Comparison of ENCODE assay signal across 19 mouse cellular contexts in genomic region chr6:100222927-100223326, GRCm38 (mm10).
DNase-seq lines count a peak whose midpoint lies in the region; TF ChIP-seq lines count a peak whose summit lies in the region.
"Had no signal": no experiment of that assay in that cellular context is flagged by ENCODE, and none has a peak within 500 bp of the region (broad histone marks: within the 10 kb centered on the region; RNA-seq: fewer than 3 reads in every experiment).

No protein-coding gene starts in this region.

- TF ChIP-seq POLR2A in testis, adult 2 months (IDR thresholded peaks at IDR 0.05; ENCODE audit: control insufficient read depth, low read depth, low read length) = no peak
- TF ChIP-seq POLR2A in cerebellum, adult 2 months (IDR thresholded peaks at IDR 0.05; ENCODE audit: borderline replicate concordance, insufficient read depth, low read length) = no peak
- no peak for TF ChIP-seq POLR2A in kidney, adult 2 months (IDR thresholded peaks at IDR 0.05; ENCODE audit: low read depth, low read length)

- no peak overlapping the region for H3K9ac ChIP-seq in ES-E14 (ENCODE audit: insufficient read depth, low read depth, low read length, poor library complexity, severe bottlenecking)
- H3K9ac ChIP-seq: embryonic facial prominence, embryonic 12.5 days; forebrain, embryonic 13.5 days; forebrain, embryonic 15.5 days; forebrain, postnatal 0 days had no signal

- no peaks in the 10 kb centered on the region for H3K4me1 ChIP-seq in testis, adult 2 months (ENCODE audit: control insufficient read depth, insufficient read depth, low read length)
- peaks cover 2 to 15% of the 10 kb centered on the region in 2 experiments; a peak in 3 of 4 replicates for H3K4me1 ChIP-seq in ES-E14 (ENCODE audit: control insufficient read depth in 2 of 2, insufficient read depth in 2 of 2, low read length in 2 of 2, poor library complexity in 1 of 2)
- no peaks in the 10 kb centered on the region; the same call in none of the 2 replicates for H3K4me1 ChIP-seq in cerebellum, adult 2 months (ENCODE audit: control insufficient read depth, insufficient read depth, low read length)
- no peaks in the 10 kb centered on the region for H3K4me1 ChIP-seq in kidney, adult 2 months (ENCODE audit: control insufficient read depth, insufficient read depth, low read length)

- no peak for TF ChIP-seq CTCF in testis, adult 2 months (IDR thresholded peaks at IDR 0.05; ENCODE audit: control insufficient read depth, insufficient read depth, insufficient replicate concordance, low read depth, low read length)
- TF ChIP-seq CTCF in cerebellum, adult 2 months (IDR thresholded peaks at IDR 0.05; ENCODE audit: borderline replicate concordance, insufficient read depth, low read depth, low read length) = no peak
- no peak for TF ChIP-seq CTCF in kidney, adult 2 months (conservative IDR thresholded peaks at IDR 0.05; ENCODE audit: insufficient read depth, insufficient read length, low read depth, low read length)

- 97% methylated on average over 5 of the region's 5 CpGs for WGBS in cerebellum, adult 2 months
- 92% methylated on average over 5 of the region's 5 CpGs for WGBS in kidney, adult 2 months

- H3K9me3 ChIP-seq in ES-E14 (ENCODE audit: control insufficient read depth, insufficient read depth, low read depth, low read length) = no peaks in the 10 kb centered on the region
- H3K9me3 ChIP-seq: embryonic facial prominence, embryonic 10.5 days; embryonic facial prominence, embryonic 12.5 days; forebrain, embryonic 13.5 days; forebrain, embryonic 15.5 days had no signal

- DNase-seq in testis, postnatal 14 days (ENCODE audit: low spot score) = no peak
- DNase-seq in ES-E14 (ENCODE audit: low read depth, low spot score) = no peak
- DNase-seq in ZHBTc4 (ENCODE audit: low read depth, low spot score) = peak; percentile 52
- DNase-seq in cerebellum, adult 2 months = no peak
- no peak for DNase-seq in kidney, adult 2 months
- DNase-seq: adrenal gland, adult 2 months; adrenal gland, postnatal 10 days; adrenal gland, postnatal 25 days; cerebellum, adult 11 months; cerebellum, adult 18-20 months; cerebellum, adult 9-10 months; cerebellum, postnatal 10 days; cerebellum, postnatal 25 days; forebrain, postnatal 0 days had no signal

- no peaks in the 10 kb centered on the region for H3K27me3 ChIP-seq in testis, adult 2 months (ENCODE audit: control insufficient read depth, insufficient read depth, low read length)
- H3K27me3 ChIP-seq in cerebellum, adult 2 months (ENCODE audit: control insufficient read depth, insufficient read depth, low read length) = no peaks in the 10 kb centered on the region
- no peaks in the 10 kb centered on the region for H3K27me3 ChIP-seq in kidney, adult 2 months (replicated peaks; ENCODE audit: control insufficient read depth, insufficient read depth, low read length)
- H3K27me3 ChIP-seq: embryonic facial prominence, embryonic 12.5 days; forebrain, embryonic 13.5 days; forebrain, embryonic 15.5 days had no signal

- no peaks in the 10 kb centered on the region for H3K36me3 ChIP-seq in testis, adult 2 months (ENCODE audit: control insufficient read depth, insufficient read depth, low read length)
- peaks cover 7% of the 10 kb centered on the region for H3K36me3 ChIP-seq in ES-E14 (ENCODE audit: control insufficient read depth, insufficient read depth, low read length, poor library complexity, severe bottlenecking)
- no peaks in the 10 kb centered on the region for H3K36me3 ChIP-seq in kidney, adult 2 months (ENCODE audit: control insufficient read depth, insufficient read depth, low read length)
- H3K36me3 ChIP-seq: embryonic facial prominence, embryonic 12.5 days; forebrain, embryonic 15.5 days had no signal

- peak overlapping the region; percentile 48 for H3K4me3 ChIP-seq in testis, adult 2 months (ENCODE audit: control insufficient read depth, low read depth, low read length)
- no peak overlapping the region for H3K4me3 ChIP-seq in ES-E14 (ENCODE audit: insufficient read depth in 1 of 2, low read depth in 1 of 2, low read length in 2 of 2, poor library complexity in 1 of 2, severe bottlenecking in 1 of 2)
- no peak overlapping the region for H3K4me3 ChIP-seq in cerebellum, adult 2 months (replicated peaks; ENCODE audit: insufficient read depth, low read depth, low read length)
- H3K4me3 ChIP-seq in kidney, adult 2 months (ENCODE audit: insufficient read depth, low read depth, low read length) = no peak overlapping the region
- H3K4me3 ChIP-seq: embryonic facial prominence, embryonic 10.5 days; embryonic facial prominence, embryonic 12.5 days; forebrain, embryonic 13.5 days; forebrain, embryonic 15.5 days had no signal

- in situ Hi-C loops in ES-E14 (cut with MboI; ENCODE audit: low sequenced_read_pairs in 2 of 2, unreplicated experiment in 2 of 2) = no loop called here

- no peak overlapping the region for H3K27ac ChIP-seq in testis, adult 2 months (ENCODE audit: control insufficient read depth, insufficient read depth, low read depth, low read length)
- no peak overlapping the region for H3K27ac ChIP-seq in ES-E14 (ENCODE audit: insufficient read depth, low read depth, low read length, poor library complexity, severe bottlenecking)
- no peak overlapping the region for H3K27ac ChIP-seq in cerebellum, adult 2 months (ENCODE audit: insufficient read depth, low read length)
- H3K27ac ChIP-seq in kidney, adult 2 months (ENCODE audit: insufficient read depth, low read depth, low read length) = no peak overlapping the region
- H3K27ac ChIP-seq: embryonic facial prominence, embryonic 10.5 days; embryonic facial prominence, embryonic 12.5 days; forebrain, embryonic 13.5 days; forebrain, embryonic 15.5 days had no signal

TF ChIP-seq in ES-E14, 5 proteins besides CTCF, POLR2A, EP300 and RAD21:
- TF ChIP-seq ZNF384 (IDR thresholded peaks at IDR 0.05; ENCODE audit: low read depth, low read length) (peak; percentile 80), CHD2 (IDR thresholded peaks at IDR 0.05; ENCODE audit: low read depth, low read length) (no peak), MAFK (IDR thresholded peaks at IDR 0.05; ENCODE audit: insufficient read depth, low read depth, low read length) (no peak)
